Mouse (Mus musculus): Measurements from ENCODE around the gene Tat.

GRCm38 (mm10) chr8:109990224-109990623, at the start of gene Tat:
- no peak for TF ChIP-seq POLR2A (IDR thresholded peaks at IDR 0.05; ENCODE audit: low read depth, low read length)
- TF ChIP-seq MAFK (IDR thresholded peaks at IDR 0.05; ENCODE audit: insufficient replicate concordance, low read length) = no peak
- TF ChIP-seq TCF12 (IDR thresholded peaks at IDR 0.05; ENCODE audit: low read depth, low read length) = no peak
- TF ChIP-seq ELF1 (IDR thresholded peaks at IDR 0.05; ENCODE audit: low read depth, low read length) = no peak
- TF ChIP-seq MAX (IDR thresholded peaks at IDR 0.05; ENCODE audit: low read length) = no peak
- no peak for TF ChIP-seq ZMIZ1 (IDR thresholded peaks at IDR 0.05; ENCODE audit: low read depth, low read length)
- TF ChIP-seq EP300 (IDR thresholded peaks at IDR 0.05; ENCODE audit: low read length) = no peak
- no peak for TF ChIP-seq ZKSCAN1 (IDR thresholded peaks at IDR 0.05; ENCODE audit: borderline replicate concordance, low read depth, low read length)
- TF ChIP-seq CTCF (conservative IDR thresholded peaks at IDR 0.05 in 1 of 2, IDR thresholded peaks at IDR 0.05 in 1 of 2; ENCODE audit: low read depth in 2 of 2, low read length in 2 of 2) = no peak

All from CH12.LX (cell line).